Mouse (Mus musculus) neural tube, embryonic 14.5 days (tissue): ENCODE data around the gene Angptl2. TPM values are rescaled to one million over a fixed set of nuclear protein-coding genes. Genes with fewer than 3 reads are reported as not detected.

Experiments used
- ATAC-seq: fragments of 200-750 bp; cut with Nextera tagmentation; 2 replicates; pipeline ENCODE4 v1.8.0; 2017; ENCODE audit warnings: low read depth, mild to moderate bottlenecking, moderate TSS enrichment, moderate library complexity
- H3K27ac ChIP-seq: fragments of 300-500 bp; sonication (generic); 2 replicates; pipeline ENCODE4 v1.5.1; 2014; ENCODE audit warnings: low read depth, mild to moderate bottlenecking, control low read depth, low read length, moderate library complexity, mixed read lengths
- H3K27me3 ChIP-seq: fragments of 300-500 bp; sonication (generic); 2 replicates; pipeline ENCODE4 v1.6.1; 2014; ENCODE audit warnings: low read length; ENCODE audit not compliant: control insufficient read depth, insufficient read depth
- H3K36me3 ChIP-seq: fragments of 300-500 bp; sonication (generic); 2 replicates; pipeline ENCODE4 v1.6.1; 2014; ENCODE audit warnings: low read length, mixed read lengths; ENCODE audit not compliant: control insufficient read depth, insufficient read depth
- H3K4me1 ChIP-seq: fragments of 300-500 bp; sonication (generic); 2 replicates; pipeline ENCODE4 v1.6.1; 2014; ENCODE audit warnings: low read length; ENCODE audit not compliant: control insufficient read depth, insufficient read depth
- H3K4me2 ChIP-seq: fragments of 300-500 bp; sonication (generic); 2 replicates; pipeline ENCODE4 v1.6.1; 2014; ENCODE audit warnings: mild to moderate bottlenecking, low read depth, low read length, control low read depth
- H3K4me3 ChIP-seq: fragments of 300-500 bp; sonication (generic); 2 replicates; pipeline ENCODE4 v1.5.1; 2014; ENCODE audit warnings: low read depth, low read length, control low read depth, mixed read lengths
- H3K9ac ChIP-seq: fragments of 300-500 bp; sonication (generic); replicated peaks from 2 replicates; pipeline ENCODE4 v1.6.1; 2014; ENCODE audit warnings: low read depth, mild to moderate bottlenecking, control low read depth, low read length, mixed read lengths
- H3K9me3 ChIP-seq: fragments of 300-500 bp; sonication (generic); 2 replicates; pipeline ENCODE4 v1.6.1; 2016; ENCODE audit warnings: low read length; ENCODE audit not compliant: control insufficient read depth
- WGBS: fragments of 180-500 bp; shearing (Covaris S2); extraction: QIAGEN DNeasy Blood & Tissue Kit; methylation state at CpG from one replicate; pipeline ENCODE4 v1.1.7; 2014; 5-methylcytosine and 5-hydroxymethylcytosine counted together
- polyA plus RNA-seq: library from polyadenylated mRNA; unstranded; fragments of >200 nt; fragmentation: Nextera tagmentation; extraction: Ambion mirVana; gene quantifications from 2 replicates; pipeline ENCODE4 v1.2.1, GENCODE M21; 2014

Gene Angptl2
- polyA plus RNA-seq, 1 experiment from 2014 or later = 2.7 TPM

DNA sequence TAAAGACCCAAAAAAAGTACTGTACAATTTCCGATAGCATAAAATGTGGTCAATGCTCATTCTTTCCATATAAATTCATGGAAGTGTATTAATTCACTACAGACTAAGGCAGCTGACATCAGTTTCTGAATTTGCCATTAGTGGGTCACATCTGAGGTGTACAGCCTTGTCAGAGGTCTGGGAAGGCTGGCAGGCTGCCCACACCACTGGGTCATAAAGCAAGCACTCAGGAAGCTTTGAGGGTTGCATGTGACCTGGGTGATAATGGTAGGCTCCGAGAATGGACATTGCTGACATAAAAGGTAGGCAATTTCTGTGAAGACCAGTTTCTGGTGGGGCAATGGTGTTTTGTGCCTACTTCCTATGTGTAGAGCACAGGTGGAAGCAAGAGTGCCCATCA, 28.0 kb upstream of the Angptl2 start:
- Histone ChIP-seq H3K9ac (no peak overlapping the region), H3K4me3 (no peak overlapping the region), H3K27me3 (no peaks in the 10 kb centered on the region), H3K4me2 (no peak overlapping the region), H3K9me3 (no peaks in the 10 kb centered on the region), H3K36me3 (no peaks in the 10 kb centered on the region), H3K27ac (no peak overlapping the region), H3K4me1 (no peaks in the 10 kb centered on the region)
- WGBS = 76% methylated on average over 2 of the region's 2 CpGs
- ATAC-seq = no peak

DNA sequence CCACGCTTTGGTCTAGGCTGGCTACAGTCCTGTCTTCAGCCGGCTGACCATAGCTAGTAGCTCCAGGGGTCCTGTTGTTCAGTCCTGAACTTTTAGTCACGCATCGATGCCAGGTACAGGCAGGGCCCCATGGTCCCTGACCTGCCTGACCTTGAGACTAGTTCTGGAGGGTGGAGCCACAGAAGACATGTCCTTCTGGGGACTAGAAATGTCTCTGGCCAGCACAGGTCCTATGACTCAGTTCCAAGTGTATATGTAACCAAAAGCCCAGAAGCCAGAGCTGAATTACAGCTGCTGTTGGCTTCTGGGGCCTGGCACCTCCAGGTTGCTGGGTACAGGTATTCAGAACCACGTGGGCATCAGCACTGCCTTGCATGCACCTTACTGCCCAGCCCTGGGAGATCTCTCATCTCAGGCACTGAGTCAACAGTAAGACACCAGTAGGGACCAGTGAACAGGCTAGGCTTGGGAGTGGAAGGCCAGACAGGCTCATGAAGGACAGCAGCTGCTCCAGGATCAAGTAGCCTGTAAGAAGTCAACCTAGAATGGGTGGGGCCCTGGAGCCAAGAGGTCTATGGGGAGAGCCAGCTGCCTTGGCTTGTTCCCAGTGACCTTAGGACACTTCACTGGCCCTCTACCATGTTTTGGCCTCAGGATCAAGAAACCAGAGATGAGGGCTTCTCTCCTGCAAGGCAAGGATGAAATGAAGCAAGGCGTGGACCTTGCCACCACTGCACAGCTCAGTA, 26.8 kb upstream of the Angptl2 start:
- Histone ChIP-seq H3K27ac (no peak overlapping the region), H3K9me3 (no peaks in the 10 kb centered on the region), H3K4me2 (no peak overlapping the region), H3K9ac (no peak overlapping the region), H3K36me3 (no peaks in the 10 kb centered on the region), H3K4me1 (no peaks in the 10 kb centered on the region), H3K27me3 (no peaks in the 10 kb centered on the region), H3K4me3 (no peak overlapping the region)
- ATAC-seq = no peak
- 85% methylated on average over 6 of the region's 6 CpGs for WGBS

DNA sequence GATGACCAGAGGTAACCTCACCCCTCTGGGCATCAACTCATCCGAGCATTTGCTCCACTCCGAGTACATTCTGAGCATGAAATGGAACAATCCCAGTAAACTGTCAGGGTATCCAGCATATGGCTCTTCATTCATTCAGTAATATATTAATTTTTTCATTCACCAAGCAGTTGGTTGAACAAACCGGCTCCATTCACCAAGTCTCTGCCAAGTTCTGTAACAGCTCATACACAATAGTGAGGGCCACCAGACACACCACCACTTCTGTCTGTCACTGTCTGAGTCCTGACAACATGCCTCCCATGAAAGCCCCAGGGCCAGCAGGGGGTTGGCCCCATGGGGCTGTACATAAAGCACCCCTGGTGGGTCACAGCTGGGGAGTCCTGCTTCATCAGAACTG, 25.9 kb upstream of the Angptl2 start:
- no peaks in the 10 kb centered on the region for H3K9me3 ChIP-seq
- H3K36me3 ChIP-seq = no peaks in the 10 kb centered on the region
- H3K27me3 ChIP-seq = no peaks in the 10 kb centered on the region
- no peaks in the 10 kb centered on the region for H3K4me1 ChIP-seq
- WGBS = 85% methylated on average over 3 of the region's 3 CpGs
- H3K9ac ChIP-seq = no peak overlapping the region
- ATAC-seq = no peak
- no peak overlapping the region for H3K4me3 ChIP-seq
- no peak overlapping the region for H3K27ac ChIP-seq
- H3K4me2 ChIP-seq = no peak overlapping the region

DNA sequence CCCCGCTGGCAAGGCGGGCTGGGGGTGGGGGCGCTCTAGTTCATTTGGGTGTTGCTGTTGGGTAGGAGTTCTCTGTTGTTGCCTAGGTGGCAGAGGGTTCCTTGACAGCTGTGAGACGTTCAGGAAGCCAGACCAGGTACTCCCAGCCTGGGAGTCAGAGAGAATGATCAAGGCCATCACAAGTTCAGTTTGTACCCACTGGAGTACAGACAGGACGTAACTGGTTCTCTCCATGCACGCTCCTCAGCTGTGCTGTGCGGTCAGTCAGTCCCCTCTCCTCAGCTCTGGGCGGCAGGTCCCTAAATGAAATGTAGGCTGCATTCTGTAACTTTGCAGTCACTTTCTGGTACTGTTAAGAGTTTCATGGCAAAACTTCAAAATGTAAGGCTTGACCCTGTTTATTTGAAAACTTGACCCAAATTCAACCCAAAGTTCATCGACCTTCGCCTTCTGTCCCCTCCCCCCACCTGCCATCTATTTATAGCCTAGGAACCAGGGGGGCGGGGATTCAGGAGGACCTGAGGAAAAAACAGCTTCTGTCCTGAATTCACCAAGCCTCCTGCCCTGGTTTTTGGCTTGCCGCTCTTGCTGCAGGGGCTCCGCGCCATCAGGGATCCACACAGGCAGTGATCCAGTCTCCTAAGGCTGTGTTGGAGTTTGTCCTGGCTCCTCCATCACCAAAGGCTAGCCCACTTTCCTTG, 15.4 kb upstream of the Angptl2 start:
- Histone ChIP-seq H3K4me3 (no peak overlapping the region), H3K4me1 (peaks cover 15% of the 10 kb centered on the region), H3K27ac (no peak overlapping the region), H3K9me3 (no peaks in the 10 kb centered on the region), H3K27me3 (no peaks in the 10 kb centered on the region), H3K9ac (no peak overlapping the region), H3K36me3 (no peaks in the 10 kb centered on the region), H3K4me2 (no peak overlapping the region)
- WGBS = 69% methylated on average over 14 of the region's 14 CpGs
- ATAC-seq = no peak

DNA sequence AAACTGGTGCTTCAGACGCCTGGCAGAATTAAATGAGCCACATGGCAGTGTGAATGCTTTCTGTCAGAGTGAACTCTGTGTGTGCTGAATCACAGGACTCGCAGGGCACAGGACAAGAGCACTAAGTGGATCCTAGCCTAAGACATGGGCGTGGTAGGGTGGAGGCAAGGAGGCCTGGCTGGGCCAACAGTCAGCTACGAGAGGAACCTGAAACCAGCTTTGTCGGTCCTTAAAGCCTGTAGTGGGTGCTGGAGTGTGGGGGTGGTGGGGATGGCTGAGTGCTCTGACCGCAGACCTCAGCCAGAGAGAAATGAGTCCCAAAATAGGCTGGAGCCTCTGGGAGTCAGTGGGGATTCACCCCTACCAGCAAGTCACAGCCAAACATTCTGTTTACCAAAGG, 12.6 kb upstream of the Angptl2 start:
- Histone ChIP-seq H3K9ac (no peak overlapping the region), H3K9me3 (no peaks in the 10 kb centered on the region), H3K27me3 (no peaks in the 10 kb centered on the region), H3K36me3 (no peaks in the 10 kb centered on the region), H3K4me2 (no peak overlapping the region), H3K4me3 (no peak overlapping the region), H3K27ac (peak overlapping the region; percentile 8; the same call in 1 of the 2 replicates), H3K4me1 (peaks cover 29% of the 10 kb centered on the region)
- ATAC-seq = no peak
- WGBS = 52% methylated on average over 6 of the region's 6 CpGs

DNA sequence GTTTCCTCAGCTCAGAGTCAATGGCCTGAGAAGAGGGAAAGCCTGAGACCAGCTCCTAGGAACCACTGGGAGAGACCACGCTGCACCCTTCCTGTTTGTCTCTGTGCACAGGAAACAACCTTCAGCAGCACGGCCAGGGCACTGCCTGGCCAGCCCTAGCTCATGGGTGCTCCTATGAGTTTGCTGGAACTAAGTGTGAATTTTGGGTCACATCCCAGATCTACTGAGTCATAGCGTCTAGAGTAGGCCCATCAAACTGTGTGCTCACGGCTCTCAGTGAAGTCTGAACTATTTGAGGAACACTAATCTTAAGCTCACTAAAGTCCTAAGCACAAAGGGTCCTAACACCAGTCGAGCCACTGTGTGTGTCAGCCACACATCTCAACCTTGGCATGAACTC, 10.9 kb upstream of the Angptl2 start:
- Histone ChIP-seq H3K9ac (no peak overlapping the region), H3K4me1 (peaks cover 29% of the 10 kb centered on the region), H3K27me3 (no peaks in the 10 kb centered on the region), H3K9me3 (no peaks in the 10 kb centered on the region), H3K4me3 (no peak overlapping the region), H3K27ac (no peak overlapping the region), H3K36me3 (no peaks in the 10 kb centered on the region), H3K4me2 (no peak overlapping the region)
- 88% methylated on average over 5 of the region's 5 CpGs for WGBS
- no peak for ATAC-seq

DNA sequence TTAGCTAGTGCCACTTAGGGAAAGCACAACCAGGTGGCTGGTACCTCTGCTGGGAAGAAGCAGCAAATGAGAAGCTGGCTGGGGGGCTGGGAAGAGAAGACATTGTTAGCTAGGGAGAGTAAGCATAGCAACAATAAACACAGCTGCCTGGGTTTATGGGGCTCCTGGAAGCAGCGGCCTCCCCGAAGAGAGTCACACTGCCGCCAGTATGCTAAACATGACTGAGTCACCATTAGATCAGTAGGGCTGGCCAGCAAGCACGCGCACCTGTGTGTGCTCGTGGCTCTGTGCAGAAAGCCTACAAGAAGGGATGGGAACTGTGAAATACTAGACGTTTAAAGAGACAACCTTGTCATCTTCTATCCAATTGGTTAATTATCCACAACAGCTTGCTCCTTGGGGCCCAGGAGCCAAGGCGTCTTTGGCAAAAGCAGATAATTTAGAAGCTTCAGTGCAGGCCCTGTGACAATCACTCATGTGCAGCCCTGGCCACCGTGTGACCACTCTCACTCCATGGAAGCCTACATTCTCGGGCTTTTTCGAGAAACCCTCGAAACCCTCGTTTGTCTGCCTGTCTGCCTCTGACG, 9.8 kb upstream of the Angptl2 start:
- peaks cover 29% of the 10 kb centered on the region for H3K4me1 ChIP-seq
- no peak overlapping the region for H3K4me3 ChIP-seq
- H3K4me2 ChIP-seq = no peak overlapping the region
- 27% methylated on average over 14 of the region's 14 CpGs for WGBS
- H3K27me3 ChIP-seq = no peaks in the 10 kb centered on the region
- ATAC-seq = peak; percentile 57
- no peaks in the 10 kb centered on the region for H3K9me3 ChIP-seq
- peak overlapping the region; percentile 49; the same call in 1 of the 2 replicates for H3K27ac ChIP-seq
- no peak overlapping the region for H3K9ac ChIP-seq
- H3K36me3 ChIP-seq = no peaks in the 10 kb centered on the region

DNA sequence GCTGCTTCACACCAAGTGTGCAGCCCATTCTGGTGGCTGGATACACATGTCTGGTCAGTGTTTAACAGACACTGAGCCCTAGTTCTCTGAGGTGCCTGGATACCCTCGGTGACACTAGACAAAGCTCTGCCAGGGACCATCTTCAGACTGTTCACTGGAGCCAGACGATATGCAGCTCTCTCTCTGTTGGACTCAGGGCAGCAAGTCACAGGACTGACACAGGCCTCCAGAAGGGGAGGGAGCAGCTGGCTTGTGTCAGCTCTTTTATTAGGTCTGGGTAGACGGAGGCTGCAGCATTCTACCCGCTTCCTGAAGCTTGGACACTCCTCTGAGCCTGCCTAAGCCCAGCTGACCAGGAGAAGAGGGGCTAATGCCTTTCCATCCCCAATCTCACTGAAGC, 8.8 kb upstream of the Angptl2 start:
- Histone ChIP-seq H3K4me2 (no peak overlapping the region), H3K36me3 (no peaks in the 10 kb centered on the region), H3K9me3 (no peaks in the 10 kb centered on the region), H3K4me1 (peaks cover 29% of the 10 kb centered on the region), H3K27ac (peak overlapping the region; percentile 48; the same call in 1 of the 2 replicates), H3K9ac (no peak overlapping the region), H3K4me3 (no peak overlapping the region), H3K27me3 (no peaks in the 10 kb centered on the region)
- 16% methylated on average over 4 of the region's 4 CpGs for WGBS
- no peak for ATAC-seq

DNA sequence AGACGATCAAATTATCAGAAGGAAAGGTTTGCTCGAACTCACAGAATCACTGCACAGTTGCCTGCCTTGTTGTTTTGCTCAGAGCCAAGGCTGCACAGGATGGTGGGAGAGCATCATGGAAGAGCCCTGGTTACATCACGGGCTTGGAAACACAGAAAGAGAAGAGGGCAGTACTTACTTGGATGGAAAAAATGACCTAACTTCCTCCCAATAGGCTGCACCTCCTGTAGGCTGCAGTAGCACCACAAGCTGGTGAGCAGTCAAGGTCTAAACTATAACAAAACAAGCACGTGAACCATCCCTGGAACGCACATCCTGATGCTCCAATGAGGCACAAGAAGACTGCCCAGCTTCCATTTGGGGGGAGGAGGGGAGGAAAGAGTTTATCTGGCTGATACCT, 7.7 kb upstream of the Angptl2 start:
- ATAC-seq = no peak
- H3K4me1 ChIP-seq = peaks cover 29% of the 10 kb centered on the region
- WGBS = 94% methylated on average over 5 of the region's 5 CpGs
- H3K27ac ChIP-seq = no peak overlapping the region
- H3K4me2 ChIP-seq = no peak overlapping the region
- H3K4me3 ChIP-seq = no peak overlapping the region
- no peaks in the 10 kb centered on the region for H3K36me3 ChIP-seq
- no peaks in the 10 kb centered on the region for H3K27me3 ChIP-seq
- no peak overlapping the region for H3K9ac ChIP-seq
- H3K9me3 ChIP-seq = no peaks in the 10 kb centered on the region
